Mouse (Mus musculus): ENCODE measurements at regions not wholly inside any gene's neighbourhood (a gene's known extent, or its start where the extent isn't known, plus 50 kb on each side); places are given as distances from the start of the nearest gene placed in this dataset.

DNA sequence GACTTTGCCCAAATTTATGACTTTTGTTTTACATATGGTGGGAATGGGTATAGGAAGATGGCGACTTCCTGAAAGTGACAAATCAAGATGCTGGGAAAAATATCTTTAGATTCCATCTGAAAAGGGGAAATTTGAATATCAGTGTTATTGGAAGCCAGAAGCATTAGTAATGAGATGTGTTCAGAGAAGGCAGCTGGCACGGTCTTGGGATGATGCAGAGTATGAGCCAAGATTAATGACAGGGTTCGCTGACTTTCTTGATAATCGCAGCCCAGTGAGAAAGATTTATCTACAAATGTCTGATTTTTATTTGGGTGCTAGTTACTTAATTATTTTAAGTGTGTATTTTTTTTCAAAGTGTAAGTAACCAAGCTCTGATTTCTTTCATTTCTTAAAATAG lies 463.2 kb downstream of the D3Ertd751e start:
- 71% methylated on average over 4 of the region's 4 CpGs for WGBS
- no peak overlapping the region for H3K27ac ChIP-seq (ENCODE audit: low read depth)
- no peak for TF ChIP-seq CTCF (IDR thresholded peaks at IDR 0.05; ENCODE audit: low read depth)
- H3K9ac ChIP-seq: no peak overlapping the region
- DNase-seq (no peak), ATAC-seq (ENCODE audit: insufficient read depth) (no peak)
- H3K4me3 ChIP-seq (ENCODE audit: low read depth, low read length): no peak overlapping the region
- H3K9me3 ChIP-seq (ENCODE audit: low read depth, low read length): no peaks in the 10 kb centered on the region
- no peaks in the 10 kb centered on the region for H3K4me1 ChIP-seq (ENCODE audit: insufficient read depth)
- no peak overlapping the region for H3K4me2 ChIP-seq
- H3K36me3 ChIP-seq (ENCODE audit: insufficient read depth): no peaks in the 10 kb centered on the region
- H3K27me3 ChIP-seq (ENCODE audit: insufficient read depth, low read length): no peaks in the 10 kb centered on the region

DNA sequence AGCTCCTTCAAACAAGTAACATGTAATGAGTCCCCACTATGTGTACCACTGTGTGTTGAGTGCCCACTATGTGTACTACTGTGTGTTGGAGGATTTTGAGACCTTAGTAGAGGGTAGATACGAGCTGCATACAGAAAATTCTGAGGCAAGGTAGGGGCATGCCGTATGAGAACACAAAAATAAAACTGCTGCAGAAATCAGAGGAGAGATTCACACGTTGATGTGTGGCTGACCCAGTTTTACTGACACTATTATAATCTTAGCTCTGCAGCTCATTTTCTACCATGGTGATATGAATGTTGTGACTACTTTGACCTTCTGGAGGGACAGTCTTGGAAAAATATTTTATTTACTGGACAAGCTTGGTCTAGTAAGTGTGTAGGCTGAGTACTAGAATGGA lies 469.0 kb downstream of the D3Ertd751e start:
- ATAC-seq (ENCODE audit: insufficient read depth) (no peak), DNase-seq (no peak)
- Histone ChIP-seq H3K9ac (no peak overlapping the region), H3K4me1 (ENCODE audit: insufficient read depth) (no peaks in the 10 kb centered on the region), H3K9me3 (ENCODE audit: low read depth, low read length) (no peaks in the 10 kb centered on the region), H3K36me3 (ENCODE audit: insufficient read depth) (no peaks in the 10 kb centered on the region), H3K27me3 (ENCODE audit: insufficient read depth, low read length) (no peaks in the 10 kb centered on the region), H3K4me3 (ENCODE audit: low read depth, low read length) (no peak overlapping the region), H3K27ac (ENCODE audit: low read depth) (no peak overlapping the region), H3K4me2 (no peak overlapping the region)
- 79% methylated on average over 3 of the region's 3 CpGs for WGBS
- TF ChIP-seq CTCF (IDR thresholded peaks at IDR 0.05; ENCODE audit: low read depth): no peak

DNA sequence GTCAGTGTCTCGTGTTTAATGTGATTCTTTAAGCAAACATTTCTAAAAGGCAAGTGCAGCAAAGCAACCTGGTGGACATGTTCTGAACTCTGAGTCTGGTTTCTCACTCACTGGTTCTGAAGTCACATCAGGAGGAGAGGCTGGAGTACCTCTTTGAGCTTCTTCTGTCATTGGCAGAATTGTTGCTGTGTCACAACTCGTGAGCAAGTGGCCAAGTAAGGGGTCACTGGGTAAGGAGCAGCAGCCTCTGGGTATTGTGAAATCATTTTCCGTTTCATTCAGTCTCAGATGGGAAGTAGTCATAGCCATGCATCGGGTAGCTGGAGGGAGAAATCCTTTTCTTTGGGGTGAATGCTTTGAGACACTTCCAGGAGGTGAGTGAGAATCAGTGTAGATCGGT lies 470.0 kb downstream of the D3Ertd751e start:
- H3K27me3 ChIP-seq (ENCODE audit: insufficient read depth, low read length): no peaks in the 10 kb centered on the region
- ATAC-seq (ENCODE audit: insufficient read depth): no peak
- H3K27ac ChIP-seq (ENCODE audit: low read depth): no peak overlapping the region

DNA sequence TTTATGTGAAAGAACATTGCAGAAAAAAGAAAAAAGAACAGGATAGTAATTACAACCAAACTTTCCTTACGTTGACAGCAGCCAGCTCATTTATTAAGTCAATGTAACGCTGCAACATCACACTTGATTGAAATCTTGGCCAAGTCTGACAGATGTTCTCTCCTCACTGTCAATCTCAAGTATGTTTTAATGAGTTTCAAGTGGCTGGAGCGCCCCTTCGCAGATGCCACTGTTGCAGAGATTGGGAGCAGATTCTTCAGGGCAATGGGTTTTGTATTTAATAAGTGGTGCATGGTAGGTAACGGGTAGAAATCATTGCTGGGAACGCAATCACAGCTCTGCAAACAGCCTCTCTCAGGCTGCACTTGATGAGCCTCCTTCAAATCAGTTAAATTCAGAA lies 470.8 kb downstream of the D3Ertd751e start:
- Histone ChIP-seq H3K27ac (ENCODE audit: low read depth) (no peak overlapping the region), H3K4me1 (ENCODE audit: insufficient read depth) (no peaks in the 10 kb centered on the region), H3K36me3 (ENCODE audit: insufficient read depth) (no peaks in the 10 kb centered on the region), H3K27me3 (ENCODE audit: insufficient read depth, low read length) (no peaks in the 10 kb centered on the region), H3K9me3 (ENCODE audit: low read depth, low read length) (no peaks in the 10 kb centered on the region), H3K4me3 (ENCODE audit: low read depth, low read length) (no peak overlapping the region), H3K9ac (no peak overlapping the region), H3K4me2 (no peak overlapping the region)
- ATAC-seq (ENCODE audit: insufficient read depth) (no peak), DNase-seq (no peak)
- no peak for TF ChIP-seq CTCF (IDR thresholded peaks at IDR 0.05; ENCODE audit: low read depth)
- WGBS: 57% methylated on average over 6 of the region's 6 CpGs

More for the DNA sequence above, 470.0 kb downstream of the D3Ertd751e start:
- no peak for TF ChIP-seq CTCF (IDR thresholded peaks at IDR 0.05; ENCODE audit: low read depth)
- 70% methylated on average over 5 of the region's 5 CpGs for WGBS
- Histone ChIP-seq H3K4me3 (ENCODE audit: low read depth, low read length) (no peak overlapping the region), H3K9me3 (ENCODE audit: low read depth, low read length) (no peaks in the 10 kb centered on the region), H3K36me3 (ENCODE audit: insufficient read depth) (no peaks in the 10 kb centered on the region), H3K4me2 (no peak overlapping the region), H3K4me1 (ENCODE audit: insufficient read depth) (no peaks in the 10 kb centered on the region), H3K9ac (no peak overlapping the region)
- no peak for DNase-seq

- 52% methylated on average over 10 of the region's 10 CpGs for WGBS
- DNase-seq: no peak
- no peak overlapping the region for H3K9ac ChIP-seq
- no peaks in the 10 kb centered on the region for H3K4me1 ChIP-seq (ENCODE audit: insufficient read depth)
- no peak overlapping the region for H3K27ac ChIP-seq (ENCODE audit: low read depth)
- H3K4me3 ChIP-seq (ENCODE audit: low read depth, low read length): no peak overlapping the region
- no peak for TF ChIP-seq CTCF (IDR thresholded peaks at IDR 0.05; ENCODE audit: low read depth)
- H3K27me3 ChIP-seq (ENCODE audit: insufficient read depth, low read length): no peaks in the 10 kb centered on the region
- no peak for ATAC-seq (ENCODE audit: insufficient read depth)
- H3K4me2 ChIP-seq: no peak overlapping the region
- no peaks in the 10 kb centered on the region for H3K9me3 ChIP-seq (ENCODE audit: low read depth, low read length)
- no peaks in the 10 kb centered on the region for H3K36me3 ChIP-seq (ENCODE audit: insufficient read depth)
Measured at GRCm38 (mm10) chr3:42214624-42215276, 472.3 kb downstream of the D3Ertd751e start.

DNA sequence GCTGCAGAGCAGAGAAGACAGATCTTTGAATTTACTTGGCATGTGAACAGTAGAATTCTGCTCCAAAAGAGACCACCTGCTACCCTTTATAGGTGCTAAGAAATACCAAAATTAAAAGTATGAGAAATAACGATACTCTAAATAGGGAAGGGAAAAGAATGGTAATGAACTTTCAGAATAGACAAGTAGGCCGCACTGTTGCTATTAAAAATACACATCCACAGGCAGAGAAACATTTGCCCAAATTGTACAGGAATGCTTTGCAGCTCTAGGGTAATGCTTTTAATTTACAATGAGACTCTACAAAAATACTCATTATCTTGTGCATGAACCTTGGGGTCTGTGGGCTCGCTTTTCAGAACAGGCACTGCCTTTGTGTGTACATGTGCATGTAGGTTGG lies 476.3 kb downstream of the D3Ertd751e start:
- H3K36me3 ChIP-seq (ENCODE audit: insufficient read depth): no peaks in the 10 kb centered on the region
- DNase-seq: no peak
- no peak for TF ChIP-seq CTCF (IDR thresholded peaks at IDR 0.05; ENCODE audit: low read depth)
- H3K27me3 ChIP-seq (ENCODE audit: insufficient read depth, low read length): no peaks in the 10 kb centered on the region
- no peak overlapping the region for H3K27ac ChIP-seq (ENCODE audit: low read depth)
- H3K9me3 ChIP-seq (ENCODE audit: low read depth, low read length): no peaks in the 10 kb centered on the region
- no peak overlapping the region for H3K4me2 ChIP-seq
- no peak overlapping the region for H3K4me3 ChIP-seq (ENCODE audit: low read depth, low read length)
- H3K9ac ChIP-seq: no peak overlapping the region
- no peaks in the 10 kb centered on the region for H3K4me1 ChIP-seq (ENCODE audit: insufficient read depth)
- 91% methylated on average over 3 of the region's 3 CpGs for WGBS
- no peak for ATAC-seq (ENCODE audit: insufficient read depth)

DNA sequence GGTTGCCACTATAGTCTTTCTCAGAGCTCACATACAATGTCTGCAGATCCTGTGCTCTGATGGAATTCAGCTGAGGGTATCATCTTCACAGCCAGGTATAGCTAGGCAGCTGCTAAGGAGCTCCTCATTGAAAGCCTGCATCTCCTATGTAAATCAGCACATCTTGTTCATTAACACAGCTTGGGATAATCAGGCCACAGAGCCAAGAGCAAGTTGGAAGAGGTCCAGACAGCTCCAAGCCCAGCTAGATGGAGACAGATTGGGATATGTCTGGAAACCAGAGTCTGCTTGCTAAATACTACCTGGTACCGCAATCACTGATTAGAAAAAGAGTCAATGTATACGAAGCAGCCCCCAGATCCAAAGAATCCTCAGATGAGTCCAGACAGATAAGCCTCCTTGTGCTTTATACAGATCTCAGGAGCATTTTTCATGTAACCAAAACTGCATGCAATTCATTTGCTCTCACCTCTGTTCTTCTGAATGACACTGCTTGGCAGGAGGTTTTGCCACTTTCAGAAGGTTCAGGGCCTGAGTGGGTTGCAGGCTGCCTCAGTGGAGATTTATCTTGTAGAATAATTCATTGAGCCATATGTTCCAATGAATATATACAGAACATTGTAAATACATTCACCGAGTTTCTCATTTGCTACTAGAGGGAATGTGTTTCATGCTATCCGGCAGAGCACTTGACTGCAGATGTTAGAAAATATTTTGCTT lies 485.4 kb downstream of the D3Ertd751e start:
- TF ChIP-seq CTCF (IDR thresholded peaks at IDR 0.05; ENCODE audit: low read depth): no peak
- no peaks in the 10 kb centered on the region for H3K36me3 ChIP-seq (ENCODE audit: insufficient read depth)

More for the DNA sequence above, 485.4 kb downstream of the D3Ertd751e start:
- Histone ChIP-seq H3K27ac (ENCODE audit: low read depth) (no peak overlapping the region), H3K9me3 (ENCODE audit: low read depth, low read length) (peaks cover 4% of the 10 kb centered on the region; the same call in 1 of the 2 replicates), H3K27me3 (ENCODE audit: insufficient read depth, low read length) (no peaks in the 10 kb centered on the region), H3K4me3 (ENCODE audit: low read depth, low read length) (no peak overlapping the region), H3K4me2 (no peak overlapping the region), H3K9ac (no peak overlapping the region), H3K4me1 (ENCODE audit: insufficient read depth) (no peaks in the 10 kb centered on the region)
- 61% methylated on average over 4 of the region's 4 CpGs for WGBS
- DNase-seq (no peak), ATAC-seq (ENCODE audit: insufficient read depth) (no peak)
